Mouse (Mus musculus) heart, adult 18-20 months (tissue): ENCODE results near the gene Prex1. TPM values are rescaled to one million over a fixed set of nuclear protein-coding genes. Genes with fewer than 3 reads are reported as not detected.

Source experiments
- DNase-seq, 2 experiments: peaks; one replicate each; pipeline ENCODE4 v3.0.0; 2021 to 2022; ENCODE audit warnings: mixed read lengths in 1 of 2
- total RNA-seq, 2 experiments: library from RNA; stranded (reverse); gene quantifications; 2 replicates each; pipeline ENCODE4 v1.2.3; 2021

Gene Prex1
- total RNA-seq, 2 experiments from 2014 or later: 5.1 to 6.8 TPM

DNA sequence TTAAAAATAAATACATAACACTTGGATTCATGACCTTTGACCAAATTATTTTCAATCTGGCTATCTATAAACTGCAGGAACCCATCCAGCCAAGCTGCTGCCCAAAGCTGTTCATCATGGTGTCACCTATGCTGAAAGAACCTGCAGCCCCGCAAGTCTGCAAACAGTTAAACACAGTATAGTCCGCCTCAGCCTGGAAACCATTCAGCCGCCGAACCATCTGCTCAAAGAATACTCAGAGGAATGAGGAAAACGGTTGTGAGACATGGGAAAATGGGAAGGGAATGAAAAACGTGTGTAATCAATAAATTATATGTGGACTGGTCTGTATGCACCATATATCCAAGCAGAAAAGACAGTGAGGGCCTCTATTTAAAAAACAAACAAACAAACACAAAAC is 13.3 kb upstream of the Prex1 start:
- DNase-seq: no peak

DNA sequence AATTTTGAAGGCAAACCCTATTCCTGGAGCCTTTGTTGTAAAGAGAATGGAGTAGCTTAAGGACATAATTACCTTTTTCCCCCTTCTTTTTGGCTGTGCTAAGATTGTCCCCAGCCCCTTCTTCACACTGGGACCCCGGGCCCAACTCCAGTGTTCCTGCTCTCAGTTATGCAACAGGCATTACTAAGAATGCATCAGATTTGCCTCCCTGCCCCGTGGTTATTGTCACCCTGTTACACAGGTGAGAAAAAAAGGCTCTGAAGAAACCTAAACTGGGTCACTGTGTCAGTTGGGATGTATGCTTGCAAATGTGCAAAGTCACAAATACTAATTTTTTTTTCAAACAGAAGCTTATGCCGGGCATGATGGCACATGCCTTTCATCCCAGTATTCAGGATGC is 6.8 kb upstream of the Prex1 start:
- DNase-seq: no peak

- DNase-seq: no peak
Measured at GRCm38 (mm10) chr2:166719930-166720305, 6.3 kb upstream of the Prex1 start.

- no peak for DNase-seq
Measured at GRCm38 (mm10) chr2:166719301-166719929, 5.8 kb upstream of the Prex1 start.

DNA sequence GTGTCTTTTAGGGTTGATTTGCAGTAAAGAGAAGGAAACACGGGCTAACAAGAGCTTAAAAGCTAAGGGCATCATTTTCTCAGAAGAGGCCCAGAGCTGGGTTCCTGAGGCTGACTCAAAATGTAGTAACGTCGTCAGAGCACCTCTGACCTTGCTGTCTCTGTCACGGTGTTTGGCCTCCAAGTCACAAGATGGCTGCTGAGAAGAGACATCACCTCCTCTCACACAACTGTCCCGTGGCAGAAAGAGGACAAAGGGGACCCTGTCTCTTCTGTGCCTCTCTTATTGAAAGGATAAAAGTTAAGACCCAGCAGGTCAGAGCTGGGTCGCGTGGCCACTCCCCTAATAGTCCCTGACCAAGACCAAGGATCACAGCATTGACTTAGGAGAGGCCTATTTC is 2.4 kb upstream of the Prex1 start:
- no peak for DNase-seq

- DNase-seq: no peak
Measured at GRCm38 (mm10) chr2:166714427-166714699, 731 bp upstream of the Prex1 start.

DNA sequence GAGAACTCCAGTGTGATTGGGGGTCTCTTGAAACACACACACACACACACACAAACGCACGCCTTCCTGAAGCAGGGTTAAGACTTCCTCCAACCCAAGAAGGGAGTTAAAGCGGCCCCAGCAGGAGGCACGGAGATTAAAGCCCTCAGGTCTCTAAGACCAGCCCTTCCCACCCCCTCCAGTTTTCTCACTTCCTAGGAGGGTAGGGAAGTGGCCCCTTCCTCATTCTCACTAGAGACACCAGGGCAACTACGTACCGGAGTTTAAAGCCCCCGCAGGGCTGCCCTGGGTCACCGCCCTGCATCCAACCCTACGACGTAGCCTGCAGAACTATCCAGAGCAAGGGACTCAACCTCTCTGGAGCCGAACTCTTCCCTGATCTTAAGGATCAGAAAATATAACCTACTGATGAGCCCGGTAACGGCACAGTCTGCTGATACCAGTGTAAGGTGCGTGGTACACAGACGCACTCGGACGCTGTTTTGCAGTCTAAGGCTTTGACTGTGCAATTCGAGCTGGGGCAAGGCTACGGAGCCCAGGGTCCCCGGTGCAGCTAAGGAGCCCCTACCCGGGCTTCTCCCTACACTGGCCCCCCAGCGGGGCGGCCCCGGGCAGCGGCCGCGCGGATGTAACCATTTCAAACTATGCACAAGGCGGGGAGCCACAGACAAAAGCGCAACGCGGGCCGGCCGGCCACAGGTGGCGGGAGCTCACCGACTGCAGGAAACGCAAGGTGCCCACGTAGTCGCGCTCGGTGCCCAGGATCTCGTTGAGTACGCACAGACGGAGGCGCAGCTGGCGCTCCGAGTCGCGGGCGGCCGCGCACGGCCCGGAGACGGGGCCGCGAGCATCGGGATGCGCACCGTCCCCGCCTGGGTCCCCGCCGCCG is 587 bp downstream of the Prex1 start:
- DNase-seq: peak; percentile 35 to 69

DNA sequence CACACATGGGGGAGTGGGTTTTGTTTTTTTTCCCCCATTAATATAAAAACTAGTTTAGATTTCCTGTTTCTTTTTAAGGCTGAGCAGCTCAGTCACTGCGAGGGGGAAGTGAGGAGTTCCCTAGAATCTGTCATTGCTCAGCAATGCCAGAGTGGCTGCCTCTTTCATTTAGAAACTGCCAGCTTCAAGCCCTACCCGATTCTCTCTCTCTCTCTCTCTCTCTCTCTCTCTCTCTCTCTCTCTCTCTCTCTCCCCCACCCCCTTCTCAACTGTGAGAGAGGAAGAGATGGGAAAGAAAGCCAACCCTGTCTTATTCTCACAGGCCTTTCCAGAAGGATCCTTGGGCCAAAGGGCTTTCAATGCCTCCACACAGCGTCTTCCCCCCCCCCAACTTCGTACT is 1.3 kb downstream of the Prex1 start:
- peak in 1 of 2 experiments; percentile 19 for DNase-seq

- DNase-seq: no peak
Measured at GRCm38 (mm10) chr2:166711681-166712132, 1.9 kb downstream of the Prex1 start.

- no peak for DNase-seq
Measured at GRCm38 (mm10) chr2:166709883-166710282, 3.7 kb downstream of the Prex1 start.

- no peak for DNase-seq
Measured at GRCm38 (mm10) chr2:166708304-166708703, 5.3 kb downstream of the Prex1 start.

DNA sequence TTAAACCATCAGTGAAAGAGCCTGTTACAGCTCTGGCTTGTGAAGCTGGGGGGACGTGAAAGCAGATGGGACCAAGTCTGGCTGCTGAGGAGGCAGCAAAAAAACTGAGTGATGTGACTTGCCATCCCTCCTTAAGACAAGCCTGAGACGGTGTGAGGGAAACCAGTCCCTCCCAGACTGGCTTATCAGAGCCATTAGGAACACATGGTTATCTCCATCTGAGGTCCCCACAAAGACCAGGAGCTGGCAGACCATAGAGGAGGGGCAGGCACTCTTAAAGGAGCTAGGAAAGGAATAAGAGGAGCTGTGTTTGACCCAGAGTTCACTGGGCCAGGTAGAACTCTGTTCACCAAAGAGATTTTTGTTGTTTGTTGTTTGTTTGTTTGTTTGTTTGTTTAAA is 7.1 kb downstream of the Prex1 start:
- DNase-seq: no peak

DNA sequence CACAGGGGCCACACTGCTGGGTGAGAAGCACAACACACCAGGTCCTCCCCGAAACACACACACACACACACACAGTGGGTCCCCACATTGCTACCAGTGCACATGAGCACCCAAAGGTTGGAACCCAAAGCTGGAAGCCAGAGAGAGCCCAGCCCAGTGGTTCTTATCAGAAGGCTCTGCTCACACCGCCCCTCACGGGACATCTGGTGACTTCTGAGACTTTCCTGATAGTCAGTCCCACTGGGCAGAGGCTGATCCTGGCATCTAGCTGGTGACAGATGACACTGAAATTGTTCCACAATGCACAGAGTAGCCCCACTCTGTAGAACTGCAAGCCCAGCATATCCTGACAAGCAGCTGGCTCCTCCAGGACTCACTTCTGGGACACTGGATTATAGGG is 10.1 kb downstream of the Prex1 start:
- no peak for DNase-seq

GRCm38 (mm10) chr2:166702113-166702445 is 11.6 kb downstream of the Prex1 start:
- no peak for DNase-seq

DNA sequence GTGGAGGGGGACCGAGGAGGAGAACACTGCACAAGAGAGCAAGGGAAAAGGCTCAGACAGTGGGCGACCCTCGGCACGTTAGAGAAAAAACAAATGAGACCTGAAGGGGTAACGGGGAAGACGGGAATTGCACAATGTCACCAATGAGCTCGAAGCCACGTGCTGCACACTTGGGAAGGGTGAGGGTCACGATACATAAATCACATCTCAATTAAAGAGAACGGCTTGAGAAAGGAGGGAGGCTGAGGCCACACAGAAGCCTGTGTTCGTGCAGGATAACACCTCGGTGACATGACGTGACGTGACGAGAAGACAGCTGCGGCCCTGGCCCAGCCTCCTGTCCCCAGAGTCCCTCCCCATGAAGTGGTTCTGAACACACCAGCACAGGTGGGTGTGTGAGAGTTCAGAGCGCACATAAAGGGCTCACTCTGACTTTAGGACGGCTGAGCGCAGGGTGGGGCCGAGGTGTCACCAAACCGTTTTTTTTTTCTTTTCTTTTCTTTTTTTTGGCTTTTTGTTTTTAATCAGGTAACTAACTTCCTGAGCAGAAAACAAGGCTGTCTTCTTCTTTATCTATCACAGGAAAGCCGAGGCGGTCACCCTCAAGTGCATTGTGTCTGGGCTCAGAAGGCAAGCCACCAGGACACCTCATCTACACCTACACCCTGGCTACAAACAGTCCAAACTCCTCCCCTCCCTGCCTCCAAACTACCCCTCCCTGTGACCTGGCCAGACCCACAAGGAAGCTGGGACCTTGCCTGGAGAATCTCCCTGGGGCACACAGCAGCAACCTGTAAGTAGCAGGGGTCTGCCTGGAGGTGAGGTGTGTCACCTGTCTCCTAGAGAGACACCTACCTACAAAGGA is 12.2 kb downstream of the Prex1 start:
- no peak for DNase-seq

DNA sequence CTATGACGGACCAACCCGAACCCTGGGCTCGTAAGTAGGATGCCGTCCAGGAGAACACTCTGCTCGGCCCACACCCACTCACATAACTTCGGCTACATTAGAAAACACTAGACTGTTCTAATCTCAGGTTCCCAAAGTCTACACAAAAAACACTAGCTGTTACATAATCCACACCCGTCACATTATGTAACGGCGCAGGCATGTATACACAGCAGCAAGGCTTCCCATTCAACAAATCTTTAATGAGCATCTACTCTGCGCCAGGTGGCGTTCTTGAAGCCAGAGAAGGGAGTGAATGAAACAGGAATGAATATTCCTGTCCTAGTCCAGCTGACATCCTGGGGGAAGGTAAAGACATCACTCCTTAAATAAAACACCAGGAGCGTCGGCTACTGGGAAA is 12.9 kb downstream of the Prex1 start:
- no peak for DNase-seq

- DNase-seq: no peak
Measured at GRCm38 (mm10) chr2:166700116-166700515, 13.5 kb downstream of the Prex1 start.

DNA sequence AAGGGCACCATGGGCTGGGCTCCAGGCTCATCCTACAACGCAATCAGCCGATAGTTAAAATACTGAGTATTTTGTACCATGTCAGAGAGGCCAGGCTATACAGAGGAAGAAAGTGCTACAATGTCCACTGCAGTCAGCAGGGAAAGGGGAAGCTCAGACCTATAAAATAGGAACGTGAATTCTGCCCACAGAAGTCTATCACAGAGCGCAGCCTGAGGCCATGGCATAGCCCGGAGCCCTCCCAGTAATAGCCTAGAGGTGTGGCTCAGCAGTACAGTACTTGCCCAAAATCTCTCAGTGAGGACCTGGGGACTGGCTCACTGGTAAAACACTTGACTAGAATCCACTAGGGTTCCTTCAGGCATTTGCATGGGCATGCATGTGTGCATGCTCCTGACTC is 14.1 kb downstream of the Prex1 start:
- peak in 1 of 2 experiments; percentile 37 for DNase-seq

GRCm38 (mm10) chr2:166694616-166695015 is 19.0 kb downstream of the Prex1 start:
- DNase-seq: no peak

DNA sequence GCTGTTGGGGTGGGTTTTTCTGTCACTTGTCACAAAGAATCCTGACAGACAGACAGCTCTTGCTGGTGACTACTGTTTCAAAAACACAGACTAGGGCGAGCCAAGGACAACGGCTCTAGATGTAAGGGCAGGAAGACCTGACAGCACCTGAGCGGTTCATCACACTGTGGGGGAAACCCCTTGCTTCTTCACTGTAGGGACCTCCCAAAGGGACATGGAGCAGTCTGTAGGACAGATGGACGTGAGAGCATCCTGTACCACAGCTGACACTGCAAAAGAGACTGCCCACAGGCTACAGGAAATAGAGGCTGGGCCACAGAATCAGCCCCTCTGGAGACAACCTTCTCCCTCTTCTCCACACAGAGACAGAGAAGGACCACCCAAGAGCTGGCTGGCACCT is 20.2 kb downstream of the Prex1 start:
- no peak for DNase-seq

GRCm38 (mm10) chr2:166691602-166692509 is 21.8 kb downstream of the Prex1 start:
- DNase-seq: peak; percentile 52 to 54

- DNase-seq: no peak
Measured at GRCm38 (mm10) chr2:166686917-166687316, 26.7 kb downstream of the Prex1 start.
